Mouse (Mus musculus): ENCODE results near the gene Myh14.
"Not testable (repeated sequence)": the region's sequence is repeated elsewhere in the genome, so short reads cannot be mapped to it uniquely, and the experiment has no call there.

Gene Myh14

GRCm38 (mm10) chr7:44670803-44671202 is at the start of gene Myh14:
TSS of gene Myh14 (minus strand) at chr7:44670843.
- DNase-seq (ENCODE audit: low read depth), result peak; percentile 15

DNA sequence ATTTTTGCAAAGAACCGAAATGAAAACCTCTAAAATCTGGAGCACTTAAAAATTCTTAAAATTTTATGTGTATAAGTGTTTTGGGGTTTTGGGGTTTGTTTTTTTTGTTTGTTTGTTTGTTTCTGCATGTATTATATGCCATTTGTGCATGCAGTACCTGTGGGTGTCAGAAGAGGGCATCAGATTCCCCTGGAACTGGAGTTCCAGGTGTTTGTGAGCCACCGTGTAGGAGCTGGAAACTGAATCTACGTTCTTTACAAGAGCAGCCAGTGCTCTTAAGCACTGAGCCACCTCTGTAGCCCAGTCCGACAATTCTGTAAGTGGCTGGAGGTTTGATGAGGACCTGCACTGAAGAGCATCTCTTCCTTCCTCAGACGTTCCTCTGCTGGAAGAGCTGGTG is 39.2 kb upstream of the Myh14 start:
- DNase-seq (ENCODE audit: low read depth), result no peak

- no peak for DNase-seq (ENCODE audit: low read depth)
Observed at GRCm38 (mm10) chr7:44708574-44708973, 37.9 kb upstream of the Myh14 start, which contains the start of gene Izumo2. TSS of gene Izumo2 (plus strand) at chr7:44708742.

DNA sequence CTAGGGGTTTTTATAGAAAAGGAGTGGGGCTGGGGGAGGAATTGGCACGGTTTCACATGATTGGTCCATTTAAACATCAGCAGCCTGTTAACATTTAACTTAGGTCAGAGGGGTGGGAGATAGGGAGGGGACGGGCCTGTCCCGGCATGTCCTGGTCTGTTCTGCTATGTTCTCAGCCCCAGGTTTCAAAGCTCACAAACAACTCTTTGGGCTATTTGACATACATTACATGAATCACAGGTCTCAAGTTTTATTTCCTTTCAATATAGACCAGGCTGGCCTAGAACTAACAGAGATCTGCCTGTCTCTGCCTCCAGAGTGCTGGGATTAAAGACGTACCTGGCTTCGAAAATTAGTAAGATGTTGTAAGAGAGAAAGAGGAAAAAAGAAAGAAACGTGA is 37.5 kb upstream of the Myh14 start:
- DNase-seq (ENCODE audit: low read depth), result not testable (repeated sequence)

- no peak for DNase-seq (ENCODE audit: low read depth)
Observed at GRCm38 (mm10) chr7:44707169-44707675, 36.6 kb upstream of the Myh14 start.

DNA sequence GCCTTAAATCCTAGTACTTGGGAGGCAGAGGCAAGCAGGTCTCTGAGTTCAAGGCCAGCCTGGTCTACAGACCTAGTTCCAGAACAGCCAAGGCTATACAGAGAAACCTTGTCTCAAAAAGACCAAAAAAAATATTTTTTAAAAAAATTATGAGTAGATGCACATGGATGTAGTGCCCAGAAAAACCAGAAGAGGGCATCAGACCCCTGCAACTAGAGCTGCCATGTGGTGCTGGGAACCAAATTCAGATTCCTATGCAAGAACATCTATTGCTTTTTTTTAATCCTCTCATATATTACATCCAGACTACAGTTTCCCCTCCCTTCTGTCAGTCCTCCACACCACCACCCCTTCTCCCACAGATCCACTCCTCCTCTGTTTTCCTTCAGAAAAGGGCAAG is 35.7 kb upstream of the Myh14 start:
- no peak for DNase-seq (ENCODE audit: low read depth)

DNA sequence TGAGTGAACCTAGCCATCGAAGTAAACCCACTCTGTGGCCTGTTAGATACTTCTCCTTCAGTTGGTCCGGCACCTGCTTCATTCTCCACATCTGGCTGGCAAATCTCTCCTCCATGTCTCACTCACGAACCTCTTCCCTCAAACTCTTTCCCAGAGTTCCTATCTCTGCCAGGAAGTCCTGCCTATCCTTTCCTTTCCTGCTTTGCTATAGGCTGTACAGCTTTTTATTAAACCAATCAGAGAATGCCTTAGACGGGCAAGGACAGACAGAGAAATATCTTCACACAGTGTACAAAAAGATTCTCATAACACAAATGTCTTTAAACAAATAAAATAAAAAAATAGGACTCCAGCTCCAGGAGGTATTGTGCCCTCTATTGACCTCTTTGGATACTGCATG is 34.4 kb upstream of the Myh14 start:
- DNase-seq (ENCODE audit: low read depth), result no peak

GRCm38 (mm10) chr7:44704363-44704762 is 33.7 kb upstream of the Myh14 start:
- no peak for DNase-seq (ENCODE audit: low read depth)

DNA sequence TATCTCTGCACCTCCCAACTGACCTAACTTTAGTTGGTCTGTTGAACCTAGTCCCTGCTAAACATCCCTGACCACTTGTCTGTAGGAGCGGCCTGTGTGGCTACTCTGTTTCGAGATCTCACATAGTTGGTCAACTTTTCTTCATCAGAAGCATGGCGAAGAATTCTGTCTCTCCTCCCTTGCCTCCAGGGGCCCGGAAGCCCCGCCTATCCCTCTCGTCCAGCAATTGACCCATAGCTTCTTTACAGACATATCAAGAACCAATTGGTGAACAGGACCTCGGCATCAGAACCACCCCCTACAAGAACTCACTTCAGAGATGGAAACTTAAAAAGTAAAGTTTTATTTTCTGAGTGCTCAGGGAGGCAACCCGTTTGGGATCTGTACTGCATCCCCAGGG is 32.3 kb upstream of the Myh14 start:
- DNase-seq (ENCODE audit: low read depth), result no peak

GRCm38 (mm10) chr7:44701921-44702320 is 31.3 kb upstream of the Myh14 start:
- DNase-seq (ENCODE audit: low read depth), result no peak

GRCm38 (mm10) chr7:44697980-44698379 is 27.3 kb upstream of the Myh14 start:
- DNase-seq (ENCODE audit: low read depth), result no peak

GRCm38 (mm10) chr7:44697191-44697710 is 26.6 kb upstream of the Myh14 start:
- no peak for DNase-seq (ENCODE audit: low read depth)

DNA sequence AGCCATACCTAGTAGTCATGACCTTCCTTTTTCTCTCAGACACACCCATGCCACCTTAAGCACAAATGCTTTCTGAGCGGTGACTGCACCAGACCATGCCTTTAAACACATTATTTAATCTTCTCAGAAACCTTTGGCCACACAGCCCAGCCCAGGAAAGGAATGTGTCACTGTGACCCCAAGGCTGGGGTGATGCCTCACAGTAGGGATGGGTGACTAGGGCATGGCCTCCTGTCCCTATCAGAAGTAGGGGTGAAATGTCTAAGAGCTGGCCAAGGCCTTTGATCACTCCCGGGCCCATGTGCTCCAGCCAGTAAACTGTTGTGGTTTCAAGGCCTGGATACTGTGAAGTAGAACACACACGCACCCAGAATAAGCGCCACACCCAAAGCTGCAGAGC is 24.6 kb upstream of the Myh14 start:
- DNase-seq (ENCODE audit: low read depth), result no peak

DNA sequence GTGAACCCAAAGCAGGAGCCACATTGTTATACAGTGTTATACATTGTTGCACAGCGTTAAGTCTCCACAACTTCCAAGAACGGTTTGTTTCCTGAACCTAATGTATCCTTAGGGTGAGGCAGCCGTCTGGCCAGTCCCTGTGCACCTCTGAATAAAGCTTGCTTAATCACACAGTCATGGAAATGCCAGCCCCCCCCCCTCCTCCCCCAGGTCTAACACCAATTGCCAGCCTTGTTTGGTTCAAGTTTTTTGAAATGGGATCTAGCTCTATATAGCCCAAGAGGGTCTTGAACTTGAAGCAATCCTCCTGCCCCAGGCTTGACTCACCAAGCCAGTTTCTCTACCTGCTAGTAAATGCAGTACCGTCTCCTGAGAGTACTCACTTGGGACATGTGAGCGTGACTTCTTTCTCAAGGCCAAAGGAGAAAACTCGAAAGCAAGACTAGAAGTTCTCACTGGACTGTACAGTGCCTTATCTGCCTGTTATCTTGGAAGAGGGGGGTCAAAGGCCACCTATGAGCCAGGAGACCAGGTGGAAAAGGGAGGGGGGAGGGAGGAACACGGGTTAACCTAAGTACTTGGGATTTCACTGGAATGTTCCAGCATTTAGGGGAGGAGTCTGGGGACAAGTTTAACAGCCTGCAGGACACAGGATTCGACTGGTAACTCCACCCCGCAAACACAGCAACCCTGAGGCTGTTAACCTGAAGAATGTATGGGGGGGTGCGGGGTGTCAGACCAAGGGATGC is 23.0 kb upstream of the Myh14 start:
- no peak for DNase-seq (ENCODE audit: low read depth)

- no peak for DNase-seq (ENCODE audit: low read depth)
Observed at GRCm38 (mm10) chr7:44689331-44689730, 18.7 kb upstream of the Myh14 start.

DNA sequence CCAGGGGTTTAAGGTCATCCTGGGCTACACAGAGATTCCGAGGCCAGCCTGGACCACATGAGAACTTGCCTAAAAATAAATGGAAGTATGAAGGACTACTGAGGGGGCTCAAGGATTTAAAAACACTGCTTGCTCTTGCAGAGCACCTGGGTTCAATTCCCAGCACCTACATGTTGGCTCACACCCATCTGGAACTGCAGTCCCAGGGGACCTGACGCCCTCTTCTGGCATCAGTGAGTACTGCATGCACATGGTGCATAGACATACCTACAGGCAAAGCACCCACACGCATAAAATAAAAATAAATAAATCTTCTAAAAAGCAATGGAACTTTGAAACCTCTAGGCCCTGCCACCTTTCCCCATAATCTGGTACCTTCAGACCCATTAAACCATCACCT is 18.2 kb upstream of the Myh14 start:
- no peak for DNase-seq (ENCODE audit: low read depth)

DNA sequence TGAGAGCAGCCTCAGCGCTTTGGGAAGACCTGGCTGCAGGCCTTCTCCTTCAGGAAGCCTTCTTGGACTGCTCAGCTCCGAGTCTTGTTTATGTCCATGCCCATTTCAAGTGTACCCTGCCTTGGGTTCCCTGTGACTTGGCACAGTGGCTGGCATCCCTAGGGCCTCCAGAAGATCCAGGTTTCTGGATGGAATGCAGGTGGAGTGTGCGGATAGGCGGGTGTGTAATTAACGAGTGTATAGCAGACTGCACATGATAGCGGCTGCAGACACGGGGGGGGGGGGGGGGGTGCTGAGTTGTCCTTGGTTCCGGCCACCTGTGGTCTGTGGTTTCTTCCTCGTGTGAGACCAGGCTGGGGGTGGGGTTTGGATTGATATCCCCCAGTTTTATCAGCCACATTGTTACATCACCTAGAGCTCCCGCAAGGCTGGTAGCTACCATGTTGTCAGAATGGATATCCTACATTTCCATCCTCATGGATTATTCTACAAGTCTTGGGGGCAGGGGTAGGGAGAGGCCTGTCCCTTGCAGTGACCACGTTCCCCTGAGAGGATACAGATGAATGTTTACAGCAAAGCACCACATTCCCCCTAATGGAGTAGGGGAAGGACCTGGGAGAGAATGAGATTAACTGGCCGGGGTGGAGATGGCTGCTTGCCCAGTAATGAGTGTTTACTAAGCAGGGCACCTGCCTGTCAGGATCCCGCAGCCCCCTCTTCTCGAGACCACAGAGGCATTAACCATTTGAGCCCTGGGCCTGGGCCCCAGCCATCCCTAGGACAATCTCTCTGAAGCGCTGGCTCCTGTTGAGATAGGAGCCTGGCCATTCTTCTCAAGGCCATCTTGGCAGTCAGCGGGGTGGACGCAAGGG is 15.1 kb upstream of the Myh14 start:
- no peak for DNase-seq (ENCODE audit: low read depth)

- DNase-seq (ENCODE audit: low read depth), result no peak
Observed at GRCm38 (mm10) chr7:44683656-44684055, 13.0 kb upstream of the Myh14 start.

GRCm38 (mm10) chr7:44676611-44677010 is 6.0 kb upstream of the Myh14 start:
- DNase-seq (ENCODE audit: low read depth), result no peak

DNA sequence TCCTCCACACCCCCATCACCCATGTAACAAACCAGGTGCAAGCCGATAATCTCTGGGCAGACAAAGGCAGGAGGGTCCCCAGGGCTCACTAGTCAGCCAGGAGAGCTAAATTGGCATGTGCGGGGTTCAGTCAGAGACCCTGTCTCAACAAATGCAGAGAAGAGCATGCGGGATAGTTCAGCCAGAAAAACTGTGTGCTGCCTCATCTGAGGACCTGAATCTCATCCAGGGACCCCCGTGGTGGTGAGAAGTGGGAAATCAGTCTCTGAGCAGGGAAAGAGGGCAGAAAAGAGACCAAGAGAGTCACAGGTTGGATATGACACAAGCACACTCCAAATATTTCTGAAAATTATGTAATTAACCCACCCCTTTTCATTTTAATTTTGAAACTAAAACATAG is 5.5 kb upstream of the Myh14 start:
- no peak for DNase-seq (ENCODE audit: low read depth)

DNA sequence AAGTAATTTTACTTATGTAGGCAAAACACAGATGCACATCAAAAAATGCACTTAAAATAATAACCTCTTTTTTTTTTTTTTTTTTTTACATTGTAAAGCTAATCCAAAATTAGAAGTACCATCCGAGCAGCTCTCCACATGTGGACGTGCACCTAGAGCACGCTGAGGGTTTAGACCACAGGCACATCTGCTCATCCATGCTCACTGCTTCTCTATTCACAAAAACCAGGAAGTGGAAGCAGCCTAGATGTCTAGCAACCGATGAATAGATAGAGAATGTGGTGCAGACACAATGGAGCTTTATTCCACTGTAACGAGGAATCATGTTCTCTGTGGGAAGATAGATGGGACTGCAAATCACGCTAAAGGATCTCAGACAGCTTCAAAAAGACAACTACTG is 4.5 kb upstream of the Myh14 start:
- no peak for DNase-seq (ENCODE audit: low read depth)

GRCm38 (mm10) chr7:44674511-44674910 is 3.9 kb upstream of the Myh14 start:
- no peak for DNase-seq (ENCODE audit: low read depth)

DNA sequence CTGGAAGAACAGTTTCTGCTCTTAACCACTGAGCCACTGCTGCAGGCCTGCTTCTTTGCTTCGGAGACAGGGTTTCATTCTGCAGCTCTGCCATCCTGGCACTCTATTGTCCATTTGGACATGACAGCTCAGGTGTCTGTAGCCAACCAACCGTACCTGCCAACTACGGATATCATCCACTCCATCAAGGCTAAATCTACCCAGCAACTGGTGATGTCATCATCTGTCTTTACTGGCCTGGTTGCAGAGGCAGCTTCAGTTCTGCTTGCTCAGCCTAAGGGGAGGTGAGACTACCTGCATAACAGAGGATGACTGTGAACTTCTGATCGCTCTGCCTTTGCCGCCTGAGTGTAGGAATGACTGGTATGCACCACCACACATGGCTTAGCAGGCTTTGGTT is 1.6 kb upstream of the Myh14 start:
- no peak for DNase-seq (ENCODE audit: low read depth)

All from c-Kit-positive CD71-positive TER-119-negative erythroid progenitor cells, embryonic 14.5 days (primary cell).